Mouse (Mus musculus): ENCODE results near the gene Gm21974. TPM values are rescaled to one million over a fixed set of nuclear protein-coding genes. Genes with fewer than 3 reads are reported as not detected.

Gene Gm21974
- total RNA-seq, 2 experiments from 2014 or later = not detected

DNA sequence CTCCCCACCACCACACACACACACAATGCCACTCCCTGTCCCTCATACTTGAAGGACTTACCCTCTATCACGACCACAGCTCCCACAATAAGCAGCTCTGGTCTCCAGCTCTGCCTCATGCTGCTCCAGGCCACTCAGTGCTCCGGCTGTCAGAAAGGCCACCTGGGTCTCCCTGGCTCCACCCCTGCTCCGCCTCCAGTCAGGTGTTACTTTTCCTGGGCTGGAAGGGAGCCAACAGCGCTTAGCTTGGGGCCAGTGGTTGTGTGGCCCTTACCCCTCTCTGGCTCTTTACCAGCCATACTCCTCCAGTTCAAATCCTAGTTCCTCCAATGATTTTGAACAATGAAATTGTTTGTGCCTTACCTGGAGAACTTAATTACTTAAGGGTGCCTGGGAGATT is 4.5 kb downstream of the Gm21974 start, which contains the start of gene Prss53:
Gene Prss53 (minus strand): TSS at position 173 of the 400 bp plus-strand sequence.
- Histone ChIP-seq H3K4me3 (no peak within 1 kb of the TSS), H3K27ac (no peak within 1 kb of the TSS)
- DNase-seq (ENCODE audit: extremely low spot score in 1 of 2, low spot score in 2 of 2) = no peak
- TF ChIP-seq CTCF (IDR thresholded peaks at IDR 0.05) = no peak
- intact Hi-C loops (cut with DNase I) = no loop called here

DNA sequence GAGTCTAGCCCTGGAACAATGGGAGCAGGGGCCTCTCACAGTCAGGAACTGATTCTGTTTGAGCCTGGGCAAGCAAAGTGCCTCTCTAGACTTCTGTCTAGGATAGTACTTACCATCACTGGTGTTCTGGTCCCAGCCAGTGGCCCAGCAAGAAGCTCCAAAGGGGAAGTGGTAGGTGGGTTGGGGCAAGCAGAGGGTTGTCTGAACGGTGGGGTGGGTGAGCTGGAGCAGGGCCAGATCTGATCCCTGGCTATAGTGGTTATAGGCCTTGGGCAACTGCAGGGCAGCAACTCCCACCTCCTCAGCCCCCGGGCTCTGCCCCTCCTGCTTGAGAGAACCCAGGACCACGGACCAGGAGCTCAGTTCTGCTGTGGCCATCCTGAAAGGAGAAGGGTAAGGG is 6.4 kb downstream of the Gm21974 start:
- no peak overlapping the region for H3K4me3 ChIP-seq
- intact Hi-C loops (cut with DNase I) = no loop called here

DNA sequence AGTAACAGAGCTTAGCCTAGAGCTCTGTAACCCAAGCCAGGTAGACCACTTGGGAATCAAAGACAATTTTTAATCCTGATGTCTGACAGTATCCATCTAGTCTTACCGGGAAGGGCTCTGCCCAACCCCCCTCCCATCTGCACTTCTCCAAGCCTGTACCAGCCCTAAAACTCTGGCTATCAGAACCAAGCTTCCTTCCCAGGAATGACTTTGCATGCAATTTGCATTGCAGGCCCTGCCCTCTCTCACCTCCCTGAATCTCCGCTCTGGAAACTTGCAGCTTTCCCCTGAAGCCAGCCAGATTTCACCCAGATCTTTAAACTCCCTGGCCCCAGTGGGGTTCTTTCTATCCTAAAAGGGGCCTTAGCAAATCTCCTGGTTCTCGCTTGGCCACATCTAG is 7.5 kb downstream of the Gm21974 start:
- no peak for DNase-seq (ENCODE audit: extremely low spot score in 1 of 2, low spot score in 2 of 2)
- intact Hi-C loops (cut with DNase I) = no loop called here
- Histone ChIP-seq H3K4me3 (no peak overlapping the region), H3K27ac (no peak overlapping the region)
- TF ChIP-seq CTCF (IDR thresholded peaks at IDR 0.05) = no peak

More for the DNA sequence above, 6.4 kb downstream of the Gm21974 start:
- no peak for DNase-seq (ENCODE audit: extremely low spot score in 1 of 2, low spot score in 2 of 2)
- TF ChIP-seq CTCF (IDR thresholded peaks at IDR 0.05) = no peak
- no peak overlapping the region for H3K27ac ChIP-seq

DNA sequence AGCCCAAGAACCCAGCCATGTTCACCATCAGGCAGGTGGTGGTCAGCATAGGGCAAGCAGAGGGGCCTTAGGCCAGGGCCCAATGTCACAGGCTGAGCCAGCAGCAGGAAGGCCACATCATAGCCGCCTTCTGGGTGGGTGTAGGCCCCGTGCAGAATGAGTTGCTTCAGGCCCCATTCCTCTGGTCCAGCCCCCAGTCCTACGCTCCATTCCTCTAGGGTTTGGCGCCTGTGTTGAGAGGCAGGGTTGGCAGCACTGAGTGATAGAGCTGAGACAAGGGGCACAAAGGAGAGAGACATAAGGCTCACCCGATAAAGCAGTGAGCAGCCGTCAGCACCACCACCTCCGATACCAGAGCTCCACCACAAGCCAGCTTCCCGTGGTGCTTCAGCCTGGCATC is 8.1 kb downstream of the Gm21974 start:
- Histone ChIP-seq H3K4me3 (no peak overlapping the region), H3K27ac (no peak overlapping the region)
- intact Hi-C loops (cut with DNase I) = no loop called here
- no peak for TF ChIP-seq CTCF (IDR thresholded peaks at IDR 0.05)
- no peak for DNase-seq (ENCODE audit: extremely low spot score in 1 of 2, low spot score in 2 of 2)

DNA sequence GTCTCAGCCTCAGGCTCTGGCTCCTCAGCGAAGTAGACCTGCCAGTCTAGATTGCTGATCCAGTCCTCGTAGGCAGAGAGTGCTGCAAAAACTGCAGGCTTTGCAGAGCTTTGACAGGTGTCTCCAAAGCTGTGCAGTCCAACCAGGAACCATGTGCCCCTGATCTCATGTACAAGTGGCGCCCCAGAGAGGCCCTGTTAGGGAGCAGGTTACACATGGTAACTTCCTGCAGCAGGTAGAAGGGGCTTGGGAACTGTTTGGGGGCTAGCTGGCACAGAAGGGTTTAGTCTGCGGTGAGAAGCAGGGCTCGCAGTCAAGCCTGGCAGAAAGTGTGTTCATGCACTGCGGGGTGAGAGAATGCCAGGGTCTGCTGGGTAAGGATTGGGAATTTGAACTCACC is 8.7 kb downstream of the Gm21974 start:
- Histone ChIP-seq H3K27ac (no peak overlapping the region), H3K4me3 (no peak overlapping the region)
- no peak for DNase-seq (ENCODE audit: extremely low spot score in 1 of 2, low spot score in 2 of 2)
- intact Hi-C loops (cut with DNase I) = no loop called here
- no peak for TF ChIP-seq CTCF (IDR thresholded peaks at IDR 0.05)

DNA sequence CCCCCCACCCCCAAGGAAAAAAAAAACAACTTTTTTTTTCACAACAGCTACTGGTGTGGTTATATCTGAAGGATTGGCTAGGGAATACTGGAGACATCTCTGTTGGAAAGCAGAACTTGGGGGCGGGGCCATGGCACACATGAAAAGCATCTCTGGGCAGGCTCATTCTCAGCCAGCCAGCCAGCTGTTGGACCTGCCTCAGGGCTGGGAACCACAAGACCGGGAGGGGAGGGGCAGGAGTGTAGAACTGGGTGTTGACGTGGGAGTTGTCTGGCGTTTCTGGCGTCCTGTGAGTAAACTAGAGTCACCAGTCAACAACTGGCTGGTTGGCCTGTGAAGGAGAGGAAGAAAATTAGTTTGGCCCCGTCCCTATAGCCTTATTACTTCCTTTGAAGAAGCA is 9.3 kb downstream of the Gm21974 start:
- intact Hi-C loops (cut with DNase I) = no loop called here
- DNase-seq (ENCODE audit: extremely low spot score in 1 of 2, low spot score in 2 of 2) = peak in 1 of 2 experiments; percentile 36
- H3K4me3 ChIP-seq = no peak overlapping the region
- no peak overlapping the region for H3K27ac ChIP-seq
- TF ChIP-seq CTCF (IDR thresholded peaks at IDR 0.05) = no peak

DNA sequence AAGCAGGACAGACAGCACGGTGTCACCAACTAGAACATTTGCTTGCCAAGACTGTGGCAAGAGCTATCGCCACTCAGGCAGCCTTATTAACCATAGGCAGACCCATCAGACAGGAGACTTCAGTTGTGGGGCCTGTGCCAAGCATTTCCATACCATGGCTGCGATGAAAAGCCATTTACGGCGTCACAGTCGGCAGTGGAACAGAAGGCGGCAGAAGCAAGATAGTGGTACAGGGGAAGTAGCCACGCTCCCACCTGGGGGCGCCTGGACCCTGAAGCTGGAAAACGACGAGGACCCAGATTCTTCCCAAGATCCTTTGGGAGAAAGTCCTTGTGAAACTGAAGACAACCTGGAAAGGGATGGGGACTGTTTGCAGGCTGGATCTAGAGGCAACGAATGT is 14.8 kb downstream of the Gm21974 start:
- Histone ChIP-seq H3K4me3 (no peak overlapping the region), H3K27ac (no peak overlapping the region)
- intact Hi-C loops (cut with DNase I) = no loop called here
- DNase-seq (ENCODE audit: extremely low spot score in 1 of 2, low spot score in 2 of 2) = no peak
- TF ChIP-seq CTCF (IDR thresholded peaks at IDR 0.05) = no peak

DNA sequence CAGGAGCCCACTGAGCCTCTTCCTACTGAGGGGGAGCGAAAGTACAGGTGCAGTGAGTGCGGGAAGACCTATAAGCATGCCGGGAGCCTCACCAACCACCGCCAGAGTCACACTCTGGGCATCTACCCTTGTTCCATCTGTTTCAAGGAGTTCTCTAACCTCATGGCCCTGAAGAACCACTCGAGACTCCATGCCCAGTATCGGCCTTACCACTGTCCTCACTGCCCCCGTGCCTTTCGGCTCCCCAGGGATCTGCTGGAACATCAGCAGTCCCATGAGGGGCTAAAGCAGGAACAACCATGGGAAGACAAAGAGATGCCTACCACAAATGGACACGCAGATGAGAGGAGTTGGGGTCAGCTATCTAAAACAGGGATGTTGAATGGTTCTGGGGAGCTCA is 16.0 kb downstream of the Gm21974 start:
- Histone ChIP-seq H3K27ac (no peak overlapping the region), H3K4me3 (no peak overlapping the region)
- no peak for DNase-seq (ENCODE audit: extremely low spot score in 1 of 2, low spot score in 2 of 2)
- intact Hi-C loops (cut with DNase I) = loop anchor here (2.0 to 5.0 kb wide), 2 partner anchors 14 to 57 kb away; partner anchors contain the start of genes Stx1b and Stx4a
- no peak for TF ChIP-seq CTCF (IDR thresholded peaks at IDR 0.05)

DNA sequence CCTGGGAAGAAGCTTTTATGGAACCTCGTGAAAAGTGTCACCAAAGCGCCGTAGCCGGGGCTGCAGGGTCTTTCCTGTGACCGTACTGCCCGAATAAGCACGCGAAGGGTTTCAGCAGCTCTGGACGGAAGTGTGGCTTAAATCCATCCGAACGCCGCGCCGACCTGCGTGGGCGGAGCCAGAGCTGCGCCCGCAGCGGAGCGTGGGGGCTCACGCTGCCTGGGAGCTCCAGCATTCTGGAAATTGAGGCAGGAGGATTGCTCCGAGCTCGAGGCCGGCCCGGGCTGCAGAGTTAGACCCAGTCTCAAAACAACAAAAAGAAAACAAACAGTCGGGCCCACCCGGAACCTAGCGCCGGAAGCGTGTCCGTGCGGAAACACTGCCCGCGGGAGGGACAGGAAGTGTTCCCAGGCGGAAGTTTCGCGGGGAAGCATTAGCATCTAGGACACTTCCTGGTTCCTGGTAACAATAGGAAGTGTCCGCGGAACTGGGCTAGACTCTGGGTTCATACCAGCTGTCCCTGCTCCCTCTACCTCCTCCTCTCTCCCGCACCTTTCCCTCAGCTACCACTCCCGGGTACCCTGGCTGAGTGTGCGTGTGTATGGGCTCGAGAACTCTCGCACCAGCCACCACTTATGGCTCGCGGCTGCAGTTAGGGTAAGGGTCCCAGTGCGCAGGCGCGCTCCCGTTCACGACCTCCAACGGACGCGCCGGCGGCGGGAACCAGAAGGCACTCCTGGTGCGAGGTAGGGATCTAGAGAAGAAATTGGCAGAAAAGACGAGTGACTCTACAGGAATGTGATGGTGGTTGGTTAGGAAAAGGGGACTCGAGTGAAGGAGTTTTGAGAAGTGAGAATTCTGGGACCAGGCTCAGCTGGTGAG is 18.5 kb downstream of the Gm21974 start, which contains the start of gene Zfp668:
Gene Zfp668 (minus strand): TSS at position 362 of the 882 bp plus-strand sequence.
- TF ChIP-seq CTCF (IDR thresholded peaks at IDR 0.05) = no peak
- intact Hi-C loops (cut with DNase I) = loop anchor here (2.0 to 5.0 kb wide), 2 partner anchors 36 to 54 kb away; partner anchors contain the start of genes Kat8, Stx1b and Stx4a

DNA sequence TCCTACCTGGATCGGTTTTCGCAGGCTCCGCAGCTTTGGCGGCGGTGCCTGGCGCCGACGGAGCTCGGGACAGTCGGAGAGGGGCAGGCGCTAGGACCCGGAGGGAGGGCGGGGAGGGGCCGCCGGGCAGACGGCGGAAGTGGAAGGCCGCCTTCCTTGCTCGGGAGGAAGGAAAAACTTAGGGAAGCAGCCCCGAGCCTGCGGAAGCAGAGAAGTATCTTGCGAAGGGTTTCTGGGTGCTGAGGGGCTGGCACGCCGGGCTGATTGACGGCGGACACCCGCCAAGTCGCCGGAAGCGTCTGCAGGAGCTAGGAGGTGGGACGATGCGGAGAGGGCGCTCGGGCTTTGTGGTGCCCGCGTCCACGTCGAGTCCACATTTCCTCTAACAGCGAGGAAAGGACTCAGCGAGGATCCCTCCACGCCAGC is 19.2 kb downstream of the Gm21974 start, which contains the start of gene Zfp646:
Gene Zfp646 (plus strand): TSS at position 181 of the 426 bp plus-strand sequence.
- intact Hi-C loops (cut with DNase I) = loop anchor here (2.0 to 5.0 kb wide), 2 partner anchors 37 to 54 kb away; partner anchors contain the start of genes Kat8, Stx1b and Stx4a
- TF ChIP-seq CTCF (IDR thresholded peaks at IDR 0.05) = no peak
- peak; percentile 71 to 74 for DNase-seq (ENCODE audit: extremely low spot score in 1 of 2, low spot score in 2 of 2)
- H3K4me3 ChIP-seq = peak within 1 kb of the TSS; percentile 68
- H3K27ac ChIP-seq = peak within 1 kb of the TSS; percentile 99

More for the DNA sequence above, 18.5 kb downstream of the Gm21974 start, which contains the start of gene Zfp668:
- peak within 1 kb of the TSS; percentile 99 for H3K27ac ChIP-seq
- peak; percentile 87 to 89 for DNase-seq (ENCODE audit: extremely low spot score in 1 of 2, low spot score in 2 of 2)
- peak within 1 kb of the TSS; percentile 68 for H3K4me3 ChIP-seq

DNA sequence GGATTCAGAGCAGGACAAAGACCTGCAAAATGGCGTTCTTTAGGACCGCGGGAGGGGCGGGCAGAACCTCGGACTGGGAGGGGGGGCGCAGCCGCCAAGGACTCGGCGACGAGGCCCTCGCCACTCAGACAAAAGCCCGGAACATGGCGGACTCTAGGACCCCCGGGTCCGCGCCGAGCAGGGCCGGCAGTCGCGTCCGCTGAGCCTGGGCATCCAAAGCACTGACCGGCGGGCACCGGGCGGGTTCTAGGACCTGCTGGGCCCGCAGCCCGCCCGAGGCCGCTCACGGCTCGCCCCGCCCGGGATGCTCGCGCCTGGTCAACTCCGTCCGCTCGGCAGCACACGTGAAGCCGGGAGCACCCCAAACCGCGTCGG is 19.6 kb downstream of the Gm21974 start:
- peak; percentile 93 to 94 for DNase-seq (ENCODE audit: extremely low spot score in 1 of 2, low spot score in 2 of 2)
- Histone ChIP-seq H3K27ac (peak overlapping the region; percentile 99), H3K4me3 (peak overlapping the region; percentile 68)
- TF ChIP-seq CTCF (IDR thresholded peaks at IDR 0.05) = no peak
- intact Hi-C loops (cut with DNase I) = loop anchor here (1.0 to 5.0 kb wide), 4 partner anchors 34 to 75 kb away; partner anchors contain the start of genes Hsd3b7, Kat8, Stx1b and Stx4a

Measured in left cerebral cortex, adult 2 months (tissue).